Mouse (Mus musculus): ENCODE data around the gene Gripap1.
"Not testable (repeated sequence)": the region's sequence is repeated elsewhere in the genome, so short reads cannot be mapped to it uniquely, and the experiment has no call there.

Gripap1 gene

GRCm38 (mm10) chrX:7789542-7790136 lies at the start of gene Gripap1:
TSS of gene Gripap1 (plus strand) at chrX:7789765.
- DNase-seq (ENCODE audit: extremely low read depth, low read depth, low spot score): peak; percentile 54

- DNase-seq (ENCODE audit: extremely low read depth, low read depth, low spot score): no peak
These were observed 49.3 kb upstream of the Gripap1 start for GRCm38 (mm10) chrX:7740082-7740819.

- DNase-seq (ENCODE audit: extremely low read depth, low read depth, low spot score): no peak
These were observed 48.5 kb upstream of the Gripap1 start for GRCm38 (mm10) chrX:7741103-7741502.

- no peak for DNase-seq (ENCODE audit: extremely low read depth, low read depth, low spot score)
These were observed 46.1 kb upstream of the Gripap1 start for GRCm38 (mm10) chrX:7743470-7743869.

GRCm38 (mm10) chrX:7744940-7745339 lies 44.6 kb upstream of the Gripap1 start:
- no peak for DNase-seq (ENCODE audit: extremely low read depth, low read depth, low spot score)

GRCm38 (mm10) chrX:7745429-7745828 lies 44.1 kb upstream of the Gripap1 start:
- DNase-seq (ENCODE audit: extremely low read depth, low read depth, low spot score): no peak

GRCm38 (mm10) chrX:7750432-7751116 lies 39.0 kb upstream of the Gripap1 start, which contains the start of gene Ccdc120:
TSS of gene Ccdc120 (minus strand) at chrX:7750905.
- no peak for DNase-seq (ENCODE audit: extremely low read depth, low read depth, low spot score)

- DNase-seq (ENCODE audit: extremely low read depth, low read depth, low spot score): not testable (repeated sequence)
These were observed 35.9 kb upstream of the Gripap1 start for GRCm38 (mm10) chrX:7753627-7754026.

GRCm38 (mm10) chrX:7762137-7762920 lies 27.2 kb upstream of the Gripap1 start, which contains the start of gene Tfe3:
TSS of gene Tfe3 (plus strand) at chrX:7762560.
- no peak for DNase-seq (ENCODE audit: extremely low read depth, low read depth, low spot score)

GRCm38 (mm10) chrX:7762921-7763197 lies 26.7 kb upstream of the Gripap1 start:
- no peak for DNase-seq (ENCODE audit: extremely low read depth, low read depth, low spot score)

GRCm38 (mm10) chrX:7763631-7764393 lies 25.8 kb upstream of the Gripap1 start:
- DNase-seq (ENCODE audit: extremely low read depth, low read depth, low spot score): no peak

- no peak for DNase-seq (ENCODE audit: extremely low read depth, low read depth, low spot score)
These were observed 24.8 kb upstream of the Gripap1 start for GRCm38 (mm10) chrX:7764657-7765280.

- no peak for DNase-seq (ENCODE audit: extremely low read depth, low read depth, low spot score)
These were observed 24.3 kb upstream of the Gripap1 start for GRCm38 (mm10) chrX:7765281-7765670.

GRCm38 (mm10) chrX:7765764-7766163 lies 23.8 kb upstream of the Gripap1 start:
- no peak for DNase-seq (ENCODE audit: extremely low read depth, low read depth, low spot score)

- DNase-seq (ENCODE audit: extremely low read depth, low read depth, low spot score): no peak
These were observed 20.1 kb upstream of the Gripap1 start for GRCm38 (mm10) chrX:7769302-7770017.

- DNase-seq (ENCODE audit: extremely low read depth, low read depth, low spot score): no peak
These were observed 16.8 kb upstream of the Gripap1 start for GRCm38 (mm10) chrX:7772766-7773165.

GRCm38 (mm10) chrX:7775501-7776205 lies 13.9 kb upstream of the Gripap1 start:
- no peak for DNase-seq (ENCODE audit: extremely low read depth, low read depth, low spot score)

- no peak for DNase-seq (ENCODE audit: extremely low read depth, low read depth, low spot score)
These were observed 13.1 kb upstream of the Gripap1 start for GRCm38 (mm10) chrX:7776329-7777082.
